Mouse (Mus musculus) bone marrow, adult 2 months (tissue): Measurements from ENCODE around the gene Chchd6. TPM values are rescaled to one million over a fixed set of nuclear protein-coding genes. Genes with fewer than 3 reads are reported as not detected.

ENCODE experiments used
- H3K27ac ChIP-seq: fragments of 200-500 bp; 2 replicates; pipeline ENCODE4 v1.5.1; 2012; ENCODE audit warnings: low read depth, mild to moderate bottlenecking, control low read depth, inconsistent platforms, low read length; ENCODE audit not compliant: control insufficient read depth, poor library complexity, insufficient read depth
- H3K4me1 ChIP-seq: fragments of 200-500 bp; 2 replicates; pipeline ENCODE4 v1.6.1; 2011; ENCODE audit warnings: low read length; ENCODE audit not compliant: control insufficient read depth, insufficient read depth
- H3K4me3 ChIP-seq: fragments of 200-500 bp; replicated peaks from 2 replicates; pipeline ENCODE3; 2011; ENCODE audit warnings: mild to moderate bottlenecking, low read depth, low read length, control low read depth; ENCODE audit not compliant: control insufficient read depth
- CTCF ChIP-seq: fragments of 200-500 bp; IDR thresholded peaks from 2 replicates; pipeline ENCODE4 v1.5.1; 2011; ENCODE audit warnings: low read length, control low read depth; ENCODE audit not compliant: control insufficient read depth, insufficient read depth
- POLR2A ChIP-seq: fragments of 200-500 bp; IDR thresholded peaks from 2 replicates; pipeline ENCODE4 v1.6.1; 2011; ENCODE audit warnings: low read depth, mild to moderate bottlenecking, control low read depth, low read length, borderline replicate concordance; ENCODE audit not compliant: control insufficient read depth
- WGBS: fragments of 180-500 bp; shearing (Covaris S2); methylation state at CpG from one replicate; pipeline ENCODE4 v1.1.7; 2018; 5-methylcytosine and 5-hydroxymethylcytosine counted together
- polyA plus RNA-seq: library from polyadenylated mRNA; stranded (reverse); fragments of >200 nt; gene quantifications from 2 replicates; pipeline ENCODE4 v1.2.4, GENCODE M21; 2011; ENCODE audit warnings: low replicate concordance; ENCODE audit not compliant: missing spikeins, insufficient read depth, insufficient read length

The Chchd6 gene
- polyA plus RNA-seq, 1 experiment, result 7.3 TPM

- Histone ChIP-seq H3K27ac (no peak overlapping the region), H3K4me1 (no peaks in the 10 kb centered on the region; the same call in 1 of the 2 replicates), H3K4me3 (no peak overlapping the region)
- TF ChIP-seq CTCF (no peak), POLR2A (no peak)
- WGBS, result 85% methylated on average over 1 of the region's 1 CpGs
These were observed 1.1 kb upstream of the Chchd6 start for GRCm38 (mm10) chr6:89596510-89596909.

- TF ChIP-seq CTCF (no peak), POLR2A (no peak)
- Histone ChIP-seq H3K4me3 (no peak overlapping the region), H3K27ac (no peak overlapping the region), H3K4me1 (no peaks in the 10 kb centered on the region; the same call in 1 of the 2 replicates)
- WGBS, result 37% methylated on average over 5 of the region's 5 CpGs
These were observed 310 bp upstream of the Chchd6 start for GRCm38 (mm10) chr6:89595777-89596146.

- TF ChIP-seq CTCF (no peak), POLR2A (no peak)
- no peaks in the 10 kb centered on the region; the same call in 1 of the 2 replicates for H3K4me1 ChIP-seq
- 83% methylated on average over 3 of the region's 3 CpGs for whole genome bisulfite sequencing
These were observed 3.4 kb downstream of the Chchd6 start for GRCm38 (mm10) chr6:89592016-89592415.

GRCm38 (mm10) chr6:89591531-89591930 is 3.9 kb downstream of the Chchd6 start:
- TF ChIP-seq CTCF, result no peak
- no peak for TF ChIP-seq POLR2A
- H3K4me1 ChIP-seq, result no peaks in the 10 kb centered on the region; the same call in 1 of the 2 replicates
- 68% methylated on average over 3 of the region's 3 CpGs for WGBS
- H3K27ac ChIP-seq, result no peak overlapping the region
- H3K4me3 ChIP-seq, result no peak overlapping the region

More at GRCm38 (mm10) chr6:89592016-89592415, 3.4 kb downstream of the Chchd6 start:
- Histone ChIP-seq H3K27ac (no peak overlapping the region), H3K4me3 (no peak overlapping the region)

GRCm38 (mm10) chr6:89585696-89586095 is 9.8 kb downstream of the Chchd6 start:
- Histone ChIP-seq H3K27ac (no peak overlapping the region), H3K4me1 (no peaks in the 10 kb centered on the region), H3K4me3 (no peak overlapping the region)
- TF ChIP-seq CTCF, result no peak
- no peak for TF ChIP-seq POLR2A

- WGBS, result 88% methylated on average over 5 of the region's 5 CpGs
- H3K4me1 ChIP-seq, result no peaks in the 10 kb centered on the region
- no peak overlapping the region for H3K27ac ChIP-seq
- H3K4me3 ChIP-seq, result no peak overlapping the region
- TF ChIP-seq POLR2A (no peak), CTCF (no peak)
These were observed 10.6 kb downstream of the Chchd6 start for GRCm38 (mm10) chr6:89584634-89585409.

GRCm38 (mm10) chr6:89583170-89583569 is 12.3 kb downstream of the Chchd6 start:
- Histone ChIP-seq H3K4me1 (no peaks in the 10 kb centered on the region), H3K27ac (no peak overlapping the region), H3K4me3 (no peak overlapping the region)
- WGBS, result 80% methylated on average over 3 of the region's 3 CpGs
- no peak for TF ChIP-seq POLR2A

- H3K27ac ChIP-seq, result no peak overlapping the region
- WGBS, result 76% methylated on average over 2 of the region's 2 CpGs
- TF ChIP-seq POLR2A (no peak), CTCF (no peak)
- no peak overlapping the region for H3K4me3 ChIP-seq
- H3K4me1 ChIP-seq, result no peaks in the 10 kb centered on the region
These were observed 20.8 kb downstream of the Chchd6 start for GRCm38 (mm10) chr6:89574641-89575040.

GRCm38 (mm10) chr6:89573768-89574167 is 21.7 kb downstream of the Chchd6 start:
- Histone ChIP-seq H3K4me1 (no peaks in the 10 kb centered on the region; the same call in 1 of the 2 replicates), H3K27ac (no peak overlapping the region), H3K4me3 (no peak overlapping the region)
- TF ChIP-seq CTCF (no peak), POLR2A (no peak)
- 74% methylated on average over 2 of the region's 2 CpGs for WGBS
